In genomic region chr9:69133696-69134095, GRCm38 (mm10) we compare ENCODE assay signal across 8 mouse cellular contexts.
A peak's percentile ranks its signal among the peaks of the same experiment; 100 is the strongest.
DNase-seq lines count a peak whose midpoint lies in the region; ATAC-seq and TF ChIP-seq lines count a peak whose summit lies in the region.

No protein-coding gene starts in this region.

- H3K27me3 ChIP-seq in forebrain, embryonic 10.5 days (ENCODE audit: poor library complexity, severe bottlenecking) = peaks cover 42% of the 10 kb centered on the region
- H3K27me3 ChIP-seq in forebrain, embryonic 15.5 days = no peaks in the 10 kb centered on the region
- peaks cover 41% of the 10 kb centered on the region for H3K27me3 ChIP-seq in limb, embryonic 12.5 days
- no peaks in the 10 kb centered on the region for H3K27me3 ChIP-seq in stomach, postnatal 0 days (ENCODE audit: control insufficient read depth, insufficient read depth, low read length)

- no peak for TF ChIP-seq CTCF in stomach, postnatal 0 days (IDR thresholded peaks at IDR 0.05; ENCODE audit: low read depth)

- no peaks in the 10 kb centered on the region for H3K36me3 ChIP-seq in forebrain, embryonic 10.5 days (replicated peaks)
- H3K36me3 ChIP-seq in forebrain, embryonic 15.5 days = no peaks in the 10 kb centered on the region
- H3K36me3 ChIP-seq in limb, embryonic 12.5 days = no peaks in the 10 kb centered on the region
- no peaks in the 10 kb centered on the region for H3K36me3 ChIP-seq in stomach, postnatal 0 days (ENCODE audit: control insufficient read depth, insufficient read depth, low read length)

- no peak for ATAC-seq in forebrain, embryonic 15.5 days (replicated peaks)
- ATAC-seq in limb, embryonic 12.5 days (ENCODE audit: insufficient number of reproducible peaks, insufficient read depth, low FRiP score, low TSS enrichment, low read depth) = peak; percentile 69; the same call in 1 of the 2 replicates
- peak; percentile 32; the same call in 1 of the 2 replicates for ATAC-seq in stomach, postnatal 0 days (ENCODE audit: low FRiP score, low TSS enrichment)
- ATAC-seq in cerebellum, adult (ENCODE audit: insufficient number of reproducible peaks, low FRiP score, low TSS enrichment) = no peak
- no peak for ATAC-seq in erythroid progenitor cell, adult 5-6 weeks (replicated peaks; ENCODE audit: low FRiP score, poor library complexity, severe bottlenecking)

- peaks cover 33% of the 10 kb centered on the region for H3K4me1 ChIP-seq in forebrain, embryonic 10.5 days
- peaks cover 9% of the 10 kb centered on the region for H3K4me1 ChIP-seq in forebrain, embryonic 15.5 days
- peaks cover 34% of the 10 kb centered on the region for H3K4me1 ChIP-seq in limb, embryonic 12.5 days (replicated peaks)
- no peaks in the 10 kb centered on the region for H3K4me1 ChIP-seq in stomach, postnatal 0 days (replicated peaks; ENCODE audit: control insufficient read depth, insufficient read depth)

- no peak for TF ChIP-seq EP300 in stomach, postnatal 0 days (optimal IDR thresholded peaks at IDR 0.05)

- peak; percentile 52 for DNase-seq in forebrain, embryonic 10.5 days (ENCODE audit: extremely low spot score, low spot score)
- DNase-seq in urinary bladder, postnatal 14 days (ENCODE audit: low spot score) = peak; percentile 12
- no peak for DNase-seq in urinary bladder, postnatal 25 days (ENCODE audit: low spot score)
- DNase-seq in stomach, postnatal 0 days (ENCODE audit: low spot score) = no peak

- 63% methylated on average over 7 of the region's 7 CpGs for WGBS in forebrain, embryonic 10.5 days
- 82% methylated on average over 7 of the region's 7 CpGs for WGBS in forebrain, embryonic 15.5 days
- 5% methylated on average over 7 of the region's 7 CpGs for WGBS in limb, embryonic 12.5 days
- 54% methylated on average over 7 of the region's 7 CpGs for WGBS in stomach, postnatal 0 days

- H3K27ac ChIP-seq in forebrain, embryonic 10.5 days = peak overlapping the region; percentile 49; the same call in 1 of the 2 replicates
- no peak overlapping the region for H3K27ac ChIP-seq in forebrain, embryonic 15.5 days (replicated peaks)
- peak overlapping the region; percentile 84 for H3K27ac ChIP-seq in limb, embryonic 12.5 days
- no peak overlapping the region for H3K27ac ChIP-seq in stomach, postnatal 0 days (replicated peaks)

- no peak overlapping the region for H3K4me2 ChIP-seq in forebrain, embryonic 15.5 days (replicated peaks)
- H3K4me2 ChIP-seq in limb, embryonic 12.5 days = peak overlapping the region; percentile 27
- H3K4me2 ChIP-seq in stomach, postnatal 0 days (replicated peaks; ENCODE audit: low read depth) = no peak overlapping the region

- H3K9ac ChIP-seq in forebrain, embryonic 15.5 days (replicated peaks) = no peak overlapping the region
- H3K9ac ChIP-seq in limb, embryonic 12.5 days (replicated peaks) = no peak overlapping the region
- H3K9ac ChIP-seq in stomach, postnatal 0 days (ENCODE audit: low read length) = no peak overlapping the region

- no peaks in the 10 kb centered on the region for H3K9me3 ChIP-seq in forebrain, embryonic 10.5 days
- H3K9me3 ChIP-seq in forebrain, embryonic 15.5 days = no peaks in the 10 kb centered on the region
- H3K9me3 ChIP-seq in limb, embryonic 12.5 days = no peaks in the 10 kb centered on the region
- H3K9me3 ChIP-seq in stomach, postnatal 0 days (ENCODE audit: control insufficient read depth, low read length) = no peaks in the 10 kb centered on the region

- no peak overlapping the region for H3K4me3 ChIP-seq in forebrain, embryonic 10.5 days
- H3K4me3 ChIP-seq in forebrain, embryonic 15.5 days = no peak overlapping the region
- H3K4me3 ChIP-seq in limb, embryonic 12.5 days (replicated peaks) = no peak overlapping the region
- H3K4me3 ChIP-seq in stomach, postnatal 0 days (ENCODE audit: low read depth, low read length) = no peak overlapping the region

Comparison
In these comparisons a context has a peak if more than half of its experiments do, and no peak if none do; other contexts are left out.
1. DNase-seq: peak in forebrain, embryonic 10.5 days (single experiment) and urinary bladder, postnatal 14 days (single experiment); none in urinary bladder, postnatal 25 days (single experiment) and stomach, postnatal 0 days (single experiment).
2. H3K27ac ChIP-seq: peak in forebrain, embryonic 10.5 days (single experiment) and limb, embryonic 12.5 days (single experiment); none in forebrain, embryonic 15.5 days (single experiment) and stomach, postnatal 0 days (single experiment).
3. ATAC-seq: peak in limb, embryonic 12.5 days (single experiment) and stomach, postnatal 0 days (single experiment); none in forebrain, embryonic 15.5 days (single experiment), cerebellum, adult (single experiment) and erythroid progenitor cell, adult 5-6 weeks (single experiment).